Mouse (Mus musculus) embryonic facial prominence, embryonic 10.5 days (tissue): ENCODE measurements around the gene Crip1. TPM values are rescaled to one million over a fixed set of nuclear protein-coding genes. Genes with fewer than 3 reads are reported as not detected.

Source experiments
- DNase-seq: peaks from one replicate; pipeline ENCODE4 v3.0.0-alpha.2; 2017; ENCODE audit warnings: low spot score
- H3K27ac ChIP-seq: fragments of 300-500 bp; sonication (generic); replicated peaks from 2 replicates; pipeline ENCODE4 v1.5.1; 2016; ENCODE audit warnings: mild to moderate bottlenecking
- H3K27me3 ChIP-seq: fragments of 300-500 bp; sonication (generic); replicated peaks from 2 replicates; pipeline ENCODE4 v1.6.1; 2016; ENCODE audit warnings: low read depth, mild to moderate bottlenecking; ENCODE audit not compliant: poor library complexity, severe bottlenecking
- H3K36me3 ChIP-seq: fragments of 300-500 bp; sonication (generic); replicated peaks from 2 replicates; pipeline ENCODE4 v1.6.1; 2016; ENCODE audit warnings: mild to moderate bottlenecking, moderate library complexity
- H3K4me1 ChIP-seq: fragments of 300-500 bp; sonication (generic); 2 replicates; pipeline ENCODE4 v1.6.1; 2016
- H3K4me3 ChIP-seq: fragments of 300-500 bp; sonication (generic); 2 replicates; pipeline ENCODE4 v1.5.1; 2016; ENCODE audit warnings: mild to moderate bottlenecking, moderate library complexity
- H3K9me3 ChIP-seq: fragments of 300-500 bp; sonication (generic); 2 replicates; pipeline ENCODE4 v1.6.1; 2016; ENCODE audit warnings: mild to moderate bottlenecking
- WGBS: fragments of 180-500 bp; shearing (Covaris S2); methylation state at CpG from one replicate; pipeline ENCODE4 v1.1.7; 2016; 5-methylcytosine and 5-hydroxymethylcytosine counted together
- polyA plus RNA-seq: library from polyadenylated mRNA; unstranded; fragments of >200 nt; fragmentation: Nextera tagmentation; extraction: Ambion mirVana; gene quantifications from 2 replicates; pipeline ENCODE4 v1.2.1, GENCODE M21; 2016

Crip1 gene
- polyA plus RNA-seq, 1 experiment from 2014 or later = 57.1 TPM

DNA sequence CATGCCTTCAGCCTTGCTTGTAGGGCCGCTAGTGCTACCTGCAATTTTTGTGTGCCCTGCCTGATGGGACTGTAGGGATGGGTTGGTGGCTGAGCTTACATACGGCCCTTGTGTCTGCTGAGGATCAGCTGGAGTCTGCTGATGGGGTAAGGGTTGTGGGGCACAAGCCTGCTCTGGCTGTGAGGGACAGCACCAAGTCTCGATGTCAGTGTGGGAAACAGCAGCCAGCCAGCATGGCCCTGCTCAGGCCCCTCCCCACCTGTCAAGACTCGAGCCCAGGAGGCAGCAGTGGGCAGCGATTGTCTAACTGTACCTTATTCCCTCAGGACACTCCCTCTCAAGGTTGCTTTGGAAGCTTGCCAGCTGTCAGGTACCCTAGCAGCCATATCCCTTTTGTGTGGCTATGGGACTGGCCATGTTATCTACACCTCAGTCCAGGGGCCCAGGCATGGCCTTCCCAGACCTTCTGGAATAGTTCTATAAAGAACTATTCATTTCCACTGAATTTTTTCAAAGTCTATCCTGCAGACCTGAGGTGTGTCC lies 12.2 kb upstream of the Crip1 start:
- H3K36me3 ChIP-seq = peaks cover 100% of the 10 kb centered on the region
- H3K27ac ChIP-seq = no peak overlapping the region
- H3K4me3 ChIP-seq = no peak overlapping the region
- no peaks in the 10 kb centered on the region for H3K27me3 ChIP-seq
- no peak for DNase-seq
- H3K4me1 ChIP-seq = peaks cover 11% of the 10 kb centered on the region
- 92% methylated on average over 5 of the region's 5 CpGs for WGBS
- H3K9me3 ChIP-seq = no peaks in the 10 kb centered on the region

DNA sequence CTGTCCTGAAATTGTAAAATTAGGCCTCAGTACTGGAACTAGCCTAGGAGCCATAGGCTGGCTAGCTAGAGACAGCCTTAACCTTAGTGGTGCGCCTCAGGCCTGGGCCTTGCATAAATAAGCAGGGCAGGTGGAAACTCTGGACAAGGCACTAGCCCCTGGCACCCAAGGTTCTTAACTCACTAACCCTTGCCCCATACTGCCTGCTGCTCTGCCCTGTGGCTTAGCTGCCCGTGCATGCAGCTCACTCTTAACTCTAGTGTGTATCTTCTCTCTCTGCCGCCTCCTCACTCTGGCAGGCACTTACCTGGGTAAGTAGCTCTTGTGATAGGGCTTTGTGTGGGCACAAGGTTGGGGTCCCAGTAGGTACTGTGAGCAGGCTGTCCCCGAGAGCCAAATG lies 11.6 kb upstream of the Crip1 start:
- H3K36me3 ChIP-seq = peaks cover 96% of the 10 kb centered on the region
- no peaks in the 10 kb centered on the region for H3K9me3 ChIP-seq
- peaks cover 16% of the 10 kb centered on the region for H3K4me1 ChIP-seq
- H3K27me3 ChIP-seq = no peaks in the 10 kb centered on the region
- 94% methylated on average over 4 of the region's 4 CpGs for WGBS
- no peak for DNase-seq
- H3K27ac ChIP-seq = no peak overlapping the region
- no peak overlapping the region for H3K4me3 ChIP-seq

DNA sequence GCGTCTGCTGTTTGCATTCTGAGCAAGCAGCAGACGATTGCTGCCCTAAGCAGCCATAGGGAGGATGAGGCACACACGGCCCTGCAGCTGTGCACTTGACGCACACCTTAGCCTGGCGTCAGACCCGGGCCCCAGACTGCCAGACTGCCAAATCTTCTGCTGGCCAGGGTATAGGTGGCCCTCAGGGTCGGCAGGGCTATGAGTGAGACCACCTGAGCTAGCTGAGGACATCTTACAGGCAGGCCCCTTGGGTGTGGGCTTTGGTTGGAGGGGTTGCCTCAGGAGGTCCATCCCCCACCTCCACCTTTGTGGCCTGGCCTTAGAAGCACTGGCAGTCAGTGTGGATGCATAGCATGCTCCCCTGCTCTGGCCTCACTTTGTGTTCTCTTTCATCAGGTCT lies 10.7 kb upstream of the Crip1 start:
- Histone ChIP-seq H3K4me3 (no peak overlapping the region), H3K27me3 (peaks cover 2% of the 10 kb centered on the region; the same call in 1 of the 2 replicates), H3K36me3 (peaks cover 87% of the 10 kb centered on the region), H3K27ac (no peak overlapping the region), H3K4me1 (peaks cover 25% of the 10 kb centered on the region), H3K9me3 (no peaks in the 10 kb centered on the region)
- DNase-seq = no peak
- 91% methylated on average over 7 of the region's 7 CpGs for WGBS

DNA sequence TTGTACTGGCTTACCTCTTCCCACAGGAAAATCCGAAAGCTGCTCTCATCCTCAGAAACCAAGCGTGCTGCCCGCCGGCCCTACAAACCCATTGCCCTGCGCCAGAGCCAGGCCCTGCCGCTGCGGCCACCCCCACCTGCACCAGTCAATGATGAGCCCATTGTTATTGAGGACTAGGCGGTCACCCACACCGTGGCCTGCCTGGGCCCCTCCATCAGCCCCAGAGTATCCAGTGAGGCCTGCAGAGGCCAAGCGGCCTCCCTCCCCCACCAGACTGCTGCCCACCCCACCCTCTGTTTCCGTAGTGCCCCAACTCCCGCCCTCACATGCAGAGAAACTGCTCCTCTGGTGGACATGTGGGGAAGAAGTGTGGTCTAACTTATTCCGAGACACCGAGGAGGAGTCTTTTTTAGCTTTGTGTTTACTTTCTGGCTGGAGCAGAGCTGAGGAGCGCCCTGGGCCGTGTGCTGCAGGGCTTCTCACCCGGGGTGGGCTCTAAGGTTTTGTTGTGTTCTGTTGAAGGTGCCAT lies 9.6 kb upstream of the Crip1 start:
- H3K27ac ChIP-seq = no peak overlapping the region
- no peak overlapping the region for H3K4me3 ChIP-seq
- 89% methylated on average over 17 of the region's 17 CpGs for WGBS
- DNase-seq = no peak
- peaks cover 13% of the 10 kb centered on the region for H3K27me3 ChIP-seq
- peaks cover 37% of the 10 kb centered on the region for H3K4me1 ChIP-seq
- H3K9me3 ChIP-seq = no peaks in the 10 kb centered on the region
- H3K36me3 ChIP-seq = peaks cover 76% of the 10 kb centered on the region

DNA sequence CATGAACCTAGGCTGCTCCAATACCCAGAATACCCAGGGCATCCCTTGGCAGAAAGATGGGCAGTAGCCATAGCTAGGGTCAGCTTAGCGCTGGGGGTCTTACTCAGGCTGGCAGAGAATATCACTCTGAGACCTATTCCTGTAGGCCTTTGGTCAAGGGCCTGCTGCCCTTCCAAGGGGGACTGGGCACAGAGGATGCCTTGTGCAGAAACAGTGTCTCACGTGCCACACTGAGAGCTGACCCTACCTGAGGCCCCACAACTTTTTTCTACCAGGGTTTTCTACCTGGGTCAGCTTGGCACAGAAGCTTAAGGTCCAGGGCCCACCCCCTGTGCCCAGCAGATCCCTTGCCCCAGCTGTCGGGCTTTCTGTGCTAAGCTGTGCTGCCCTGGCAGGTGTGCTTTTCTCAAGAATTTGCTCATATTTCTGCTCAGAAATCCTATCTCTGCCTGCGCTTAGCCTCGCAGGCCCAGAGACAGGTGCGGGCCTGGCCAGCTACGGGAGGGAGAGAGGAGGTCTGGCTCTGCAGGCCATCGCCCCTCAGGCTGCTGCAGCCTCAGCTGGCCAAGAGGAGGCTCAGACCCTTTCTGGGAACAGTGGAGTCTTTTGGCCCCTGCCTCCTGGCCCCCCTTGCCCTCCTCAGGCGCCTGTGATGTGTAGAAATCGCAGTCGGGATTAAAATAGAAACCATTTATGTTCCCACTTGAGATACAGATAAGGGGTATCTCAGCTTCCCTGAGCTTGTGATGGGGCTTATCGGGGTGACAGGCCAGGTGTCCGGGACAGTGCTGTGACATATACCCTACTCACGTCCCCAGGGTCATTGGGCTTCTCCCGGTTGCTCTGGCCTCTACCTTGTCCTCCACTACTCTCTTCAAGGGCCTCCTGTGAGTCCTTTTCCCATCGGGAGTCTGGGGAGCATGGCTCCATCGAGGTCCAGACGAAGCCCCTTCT lies 8.6 kb upstream of the Crip1 start:
- Histone ChIP-seq H3K27me3 (peaks cover 23% of the 10 kb centered on the region), H3K4me1 (peaks cover 47% of the 10 kb centered on the region), H3K4me3 (no peak overlapping the region), H3K27ac (no peak overlapping the region), H3K36me3 (peaks cover 66% of the 10 kb centered on the region), H3K9me3 (no peaks in the 10 kb centered on the region)
- DNase-seq = no peak
- 90% methylated on average over 18 of the region's 18 CpGs for WGBS

DNA sequence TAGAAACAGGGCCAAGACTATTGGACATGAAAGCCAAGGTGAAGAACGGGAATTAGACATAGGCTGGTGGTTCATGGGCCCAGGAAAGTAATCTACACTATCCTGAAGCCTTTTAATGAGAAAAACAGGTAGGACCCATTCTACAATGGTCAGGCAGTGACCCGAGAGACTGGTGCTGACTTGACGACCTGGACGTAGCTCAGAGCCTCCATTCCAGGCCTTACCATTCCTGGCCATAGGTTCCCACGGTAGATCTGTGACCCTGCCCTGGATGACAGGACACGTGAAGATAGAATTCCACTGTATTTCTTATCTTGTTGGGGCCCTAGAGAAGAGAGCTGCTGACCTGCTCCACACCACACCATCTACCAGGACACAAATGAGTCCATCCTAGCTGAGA lies 7.8 kb upstream of the Crip1 start:
- no peak for DNase-seq
- 77% methylated on average over 6 of the region's 6 CpGs for WGBS
- Histone ChIP-seq H3K9me3 (no peaks in the 10 kb centered on the region), H3K27me3 (peaks cover 31% of the 10 kb centered on the region), H3K4me3 (no peak overlapping the region), H3K4me1 (peaks cover 54% of the 10 kb centered on the region), H3K27ac (no peak overlapping the region), H3K36me3 (peaks cover 59% of the 10 kb centered on the region)

DNA sequence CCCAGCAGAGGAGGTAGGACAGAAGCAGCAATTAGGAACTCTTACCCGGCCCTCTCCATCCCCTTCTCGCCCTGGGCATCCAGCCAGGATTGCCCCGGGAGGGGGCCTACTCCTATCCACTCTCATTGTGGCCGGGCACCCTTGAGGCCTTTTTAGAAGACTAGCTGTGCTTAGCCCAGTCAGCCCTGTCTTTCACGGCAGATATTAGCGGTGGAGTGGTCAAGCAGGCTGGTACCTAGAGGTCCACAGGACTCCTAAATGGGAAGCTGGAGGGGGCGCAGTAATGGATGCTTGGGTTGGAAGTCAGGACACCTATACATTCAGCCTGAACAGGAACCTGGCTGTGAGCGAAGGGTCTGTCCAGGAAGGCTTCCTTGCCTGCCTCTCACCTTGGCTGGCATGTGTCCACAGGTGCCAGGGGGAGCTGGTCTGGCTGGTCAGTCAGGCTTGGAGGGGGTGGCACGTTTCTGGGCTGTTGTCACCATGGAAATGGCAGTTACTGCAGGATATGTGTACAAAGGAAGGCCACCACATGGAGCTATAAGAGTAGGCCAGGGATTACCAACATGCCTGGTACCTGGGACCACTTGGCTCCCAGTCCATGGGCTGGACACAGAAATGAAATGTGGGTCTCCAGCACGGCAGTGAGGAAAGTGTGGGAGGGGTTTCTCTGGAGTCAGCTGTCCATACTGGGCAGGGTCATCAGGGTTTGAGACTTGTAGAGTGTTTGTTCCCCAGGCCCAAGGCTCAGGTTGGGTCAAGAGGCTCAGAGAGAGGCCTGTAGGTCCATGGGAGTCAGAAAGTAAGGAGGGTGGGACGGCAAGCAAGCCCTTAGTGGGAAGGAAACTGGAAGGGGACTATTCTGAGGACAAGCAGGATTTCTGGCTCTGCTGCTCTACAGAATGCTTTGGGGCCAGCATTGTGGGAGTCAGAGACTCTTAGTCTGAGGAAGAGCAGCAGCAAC lies 6.9 kb upstream of the Crip1 start:
- Histone ChIP-seq H3K36me3 (peaks cover 58% of the 10 kb centered on the region), H3K27ac (peak overlapping the region; percentile 86), H3K4me3 (peak overlapping the region; percentile 60), H3K4me1 (peaks cover 59% of the 10 kb centered on the region), H3K9me3 (no peaks in the 10 kb centered on the region), H3K27me3 (peaks cover 38% of the 10 kb centered on the region)
- 46% methylated on average over 11 of the region's 11 CpGs for WGBS
- peak; percentile 17 for DNase-seq

DNA sequence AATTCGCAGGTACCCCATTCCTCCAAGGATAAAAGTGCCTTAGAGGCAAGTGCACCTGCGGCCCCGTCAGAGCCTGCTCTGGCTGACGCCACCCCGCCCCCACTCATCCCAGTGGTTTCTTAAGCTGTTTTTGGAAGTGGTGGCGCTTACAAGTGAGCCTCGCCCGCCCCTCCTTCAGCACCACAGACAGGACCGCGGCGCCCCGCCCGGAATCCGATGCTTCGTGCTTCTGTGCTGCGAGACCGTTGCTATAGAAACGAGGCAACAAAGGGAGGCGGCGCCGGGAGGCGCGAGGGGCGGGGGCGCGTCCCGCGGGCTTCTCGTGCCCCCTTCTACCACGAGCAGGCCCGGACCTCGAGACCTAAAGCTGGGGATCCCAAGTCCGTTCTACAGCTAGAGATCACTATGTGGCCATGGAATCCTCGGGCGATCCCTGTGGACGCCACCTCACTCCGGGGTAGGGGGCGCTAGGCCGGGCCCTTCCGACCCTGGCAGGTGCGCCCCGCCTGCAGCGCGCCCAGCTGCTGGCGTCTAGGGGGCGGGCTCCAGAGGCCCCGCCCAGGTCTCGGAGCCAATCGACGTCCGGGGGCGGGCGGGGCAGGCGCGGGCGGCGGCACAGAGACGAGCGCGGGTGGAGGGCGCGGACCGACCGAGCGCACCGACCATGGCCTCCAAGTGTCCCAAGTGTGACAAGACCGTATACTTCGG lies 6.1 kb upstream of the Crip1 start, which contains the start of gene Crip2:
Gene Crip2 (plus strand): TSS at position 329 of the 708 bp plus-strand sequence.
- peaks cover 59% of the 10 kb centered on the region for H3K4me1 ChIP-seq
- under 1% methylated on average over 68 of the region's 68 CpGs for WGBS

DNA sequence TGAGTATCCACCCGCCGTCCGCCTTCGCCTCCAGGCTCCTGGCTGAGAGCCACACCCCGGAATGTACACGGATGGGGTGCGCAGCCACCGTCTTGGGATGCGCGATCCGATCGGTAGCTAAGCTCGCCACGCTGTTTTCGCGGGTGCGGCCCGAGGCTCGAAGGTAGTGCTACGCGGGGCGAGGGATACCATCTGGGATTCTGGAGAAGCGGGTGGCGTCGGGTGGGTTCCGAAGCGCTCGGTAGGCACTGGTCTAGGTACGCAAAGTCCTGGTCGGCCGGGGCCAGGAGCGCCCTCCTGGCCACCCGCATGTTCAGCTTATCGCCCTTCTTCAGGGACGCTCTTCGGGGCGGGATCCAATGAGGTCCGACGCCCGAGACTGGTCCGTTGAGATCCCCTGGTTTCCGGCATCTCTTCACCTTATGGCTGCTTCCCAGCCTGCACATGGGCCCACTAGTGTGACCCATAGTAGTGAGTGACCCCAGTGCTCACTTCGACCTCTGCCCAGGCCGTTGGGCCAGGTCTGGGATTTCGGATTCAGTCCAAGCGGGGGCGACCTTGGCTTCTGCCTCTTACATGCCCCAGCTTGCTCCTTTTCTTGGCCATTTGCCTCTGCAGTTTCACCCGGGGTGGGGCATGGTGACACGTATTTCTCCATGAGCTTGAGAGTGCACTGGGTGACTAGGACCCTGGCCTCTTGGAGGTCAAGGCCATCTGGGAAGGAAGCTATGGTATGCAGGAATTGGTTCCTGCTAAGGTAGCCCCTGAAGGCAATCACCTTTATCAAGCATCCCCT lies 5.3 kb upstream of the Crip1 start:
- H3K4me3 ChIP-seq = peak overlapping the region; percentile 60
- H3K36me3 ChIP-seq = peaks cover 52% of the 10 kb centered on the region
- no peaks in the 10 kb centered on the region for H3K9me3 ChIP-seq
- no peak for DNase-seq
- H3K27me3 ChIP-seq = peaks cover 46% of the 10 kb centered on the region
- H3K27ac ChIP-seq = peak overlapping the region; percentile 86
- 4% methylated on average over 49 of the region's 49 CpGs for WGBS
- H3K4me1 ChIP-seq = peaks cover 59% of the 10 kb centered on the region

More for the DNA sequence above, 6.1 kb upstream of the Crip1 start, which contains the start of gene Crip2:
- Histone ChIP-seq H3K4me3 (peak within 1 kb of the TSS; percentile 60), H3K27ac (peak within 1 kb of the TSS; percentile 86), H3K27me3 (peaks cover 40% of the 10 kb centered on the region), H3K9me3 (no peaks in the 10 kb centered on the region), H3K36me3 (peaks cover 58% of the 10 kb centered on the region)
- DNase-seq = peak; percentile 94

DNA sequence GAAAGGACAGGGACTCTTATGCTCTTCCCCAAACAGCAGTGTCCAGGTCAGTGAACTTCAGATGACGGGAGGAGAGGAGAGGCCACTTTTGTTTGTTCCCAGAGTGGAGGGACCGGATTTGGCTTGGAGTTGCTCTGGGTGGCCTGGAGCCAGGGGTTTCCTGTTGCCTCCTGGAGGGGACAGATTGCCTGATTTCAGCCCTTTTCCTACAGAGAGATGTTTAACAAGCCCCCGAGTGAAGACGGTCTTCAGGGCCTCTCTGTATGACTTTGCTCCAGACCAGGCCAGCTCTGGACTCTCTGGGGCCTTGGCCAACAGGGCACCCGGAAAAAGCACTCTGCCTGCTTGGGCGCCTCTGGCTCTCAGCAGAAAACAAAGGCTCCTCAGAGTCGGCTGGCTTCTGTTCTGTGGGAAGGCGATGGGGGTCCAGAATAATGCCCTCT lies 4.6 kb upstream of the Crip1 start:
- H3K27ac ChIP-seq = peak overlapping the region; percentile 86
- peaks cover 66% of the 10 kb centered on the region for H3K4me1 ChIP-seq
- H3K4me3 ChIP-seq = peak overlapping the region; percentile 60
- WGBS = 43% methylated on average over 8 of the region's 8 CpGs
- no peak for DNase-seq
- H3K27me3 ChIP-seq = peaks cover 54% of the 10 kb centered on the region
- H3K36me3 ChIP-seq = peaks cover 45% of the 10 kb centered on the region
- no peaks in the 10 kb centered on the region for H3K9me3 ChIP-seq
